Comparison of ENCODE assay signal across 8 mouse cellular contexts in the genomic region with DNA sequence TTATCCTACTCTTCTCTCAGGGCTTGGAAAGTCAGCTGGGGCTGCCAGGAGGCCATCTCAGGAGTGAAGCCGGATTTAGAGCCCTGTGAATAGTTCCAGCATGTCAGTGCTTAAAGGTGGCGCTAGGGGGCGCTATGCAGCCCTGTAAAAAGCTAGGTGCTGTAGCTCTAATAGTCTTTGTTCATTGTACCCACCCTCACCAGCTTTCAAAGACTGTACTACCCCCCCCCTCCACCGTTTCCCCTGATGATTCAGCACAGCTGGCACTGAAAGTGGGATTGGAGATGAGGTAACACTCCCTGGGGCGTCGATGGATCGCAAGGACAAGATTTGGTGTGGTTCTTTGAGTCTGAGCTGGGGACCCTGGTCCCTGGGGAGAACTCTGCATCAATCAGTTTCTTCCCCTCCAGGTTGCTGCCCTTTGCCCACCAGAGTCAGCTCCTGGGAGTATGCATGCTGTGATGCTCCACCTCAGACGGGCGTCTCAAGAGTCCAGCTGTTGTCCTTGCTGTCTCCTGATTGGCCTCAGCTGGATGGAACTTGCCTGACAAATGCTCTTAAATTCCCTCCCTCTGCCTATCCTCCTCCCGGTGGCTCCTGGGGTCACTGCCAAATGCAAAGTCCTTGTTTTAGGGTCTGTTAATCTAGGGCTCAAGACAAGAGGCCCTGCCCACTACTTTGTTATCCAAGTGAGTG. TPM values are rescaled to one million over a fixed set of nuclear protein-coding genes. Genes with fewer than 3 reads are reported as not detected.
DNase-seq lines count a peak whose midpoint lies in the region; ATAC-seq and TF ChIP-seq lines count a peak whose summit lies in the region.

No protein-coding gene starts in this region.

- peak; percentile 56 for DNase-seq in forebrain, embryonic 10.5 days (ENCODE audit: extremely low spot score, low spot score)
- DNase-seq in 3134 (ENCODE audit: extremely low read depth, insufficient read length, low spot score) (peak; percentile 57), ZHBTc4 (ENCODE audit: low read depth, low spot score) (peak; percentile 87)
- DNase-seq in midbrain, embryonic 10.5 days (ENCODE audit: low spot score), result peak; percentile 57
- DNase-seq in stomach, postnatal 0 days (ENCODE audit: low spot score), result peak; percentile 51

- peaks cover 26% of the 10 kb centered on the region for H3K4me1 ChIP-seq in forebrain, embryonic 10.5 days
- H3K4me1 ChIP-seq in forebrain, embryonic 12.5 days, result peaks cover 25% of the 10 kb centered on the region
- peaks cover 12% of the 10 kb centered on the region for H3K4me1 ChIP-seq in forebrain, embryonic 16.5 days (replicated peaks; ENCODE audit: control insufficient read depth, insufficient read depth, low read length)
- peaks cover 38% of the 10 kb centered on the region for H3K4me1 ChIP-seq in kidney, embryonic 15.5 days
- H3K4me1 ChIP-seq in midbrain, embryonic 10.5 days, result peaks cover 32% of the 10 kb centered on the region
- peaks cover 4% of the 10 kb centered on the region; the same call in 1 of the 2 replicates for H3K4me1 ChIP-seq in stomach, postnatal 0 days (replicated peaks; ENCODE audit: control insufficient read depth, insufficient read depth)

- H3K27ac ChIP-seq in forebrain, embryonic 10.5 days, result peak overlapping the region; percentile 45
- H3K27ac ChIP-seq in forebrain, embryonic 12.5 days, result no peak overlapping the region
- H3K27ac ChIP-seq in forebrain, embryonic 16.5 days (ENCODE audit: low read length), result no peak overlapping the region
- peak overlapping the region; percentile 57 for H3K27ac ChIP-seq in kidney, embryonic 15.5 days
- peak overlapping the region; percentile 10 for H3K27ac ChIP-seq in midbrain, embryonic 10.5 days (replicated peaks)
- H3K27ac ChIP-seq in stomach, postnatal 0 days (replicated peaks), result no peak overlapping the region

- ATAC-seq in forebrain, embryonic 12.5 days (ENCODE audit: low FRiP score), result no peak
- peak; percentile 41; the same call in 1 of the 2 replicates for ATAC-seq in forebrain, embryonic 16.5 days
- ATAC-seq in kidney, embryonic 15.5 days (replicated peaks; ENCODE audit: low FRiP score), result peak; percentile 44; the same call in 1 of the 2 replicates
- ATAC-seq in stomach, postnatal 0 days (ENCODE audit: low FRiP score, low TSS enrichment), result no peak; the same call in 1 of the 2 replicates

- TF ChIP-seq CTCF in stomach, postnatal 0 days (IDR thresholded peaks at IDR 0.05; ENCODE audit: low read depth), result peak; percentile 84

- no peaks in the 10 kb centered on the region for H3K27me3 ChIP-seq in forebrain, embryonic 10.5 days (ENCODE audit: poor library complexity, severe bottlenecking)
- H3K27me3 ChIP-seq in forebrain, embryonic 12.5 days, result no peaks in the 10 kb centered on the region; the same call in 1 of the 2 replicates
- H3K27me3 ChIP-seq in forebrain, embryonic 16.5 days (replicated peaks; ENCODE audit: control insufficient read depth, insufficient read depth, low read length), result no peaks in the 10 kb centered on the region
- no peaks in the 10 kb centered on the region for H3K27me3 ChIP-seq in kidney, embryonic 15.5 days
- peaks cover 6% of the 10 kb centered on the region; the same call in 1 of the 2 replicates for H3K27me3 ChIP-seq in midbrain, embryonic 10.5 days (ENCODE audit: low read depth, poor library complexity, severe bottlenecking)
- no peaks in the 10 kb centered on the region for H3K27me3 ChIP-seq in stomach, postnatal 0 days (ENCODE audit: control insufficient read depth, insufficient read depth, low read length)

- H3K4me3 ChIP-seq in forebrain, embryonic 10.5 days, result no peak overlapping the region
- H3K4me3 ChIP-seq in forebrain, embryonic 12.5 days (replicated peaks), result no peak overlapping the region
- H3K4me3 ChIP-seq in forebrain, embryonic 16.5 days (replicated peaks; ENCODE audit: low read length), result no peak overlapping the region
- H3K4me3 ChIP-seq in kidney, embryonic 15.5 days (replicated peaks), result no peak overlapping the region
- no peak overlapping the region for H3K4me3 ChIP-seq in midbrain, embryonic 10.5 days
- no peak overlapping the region for H3K4me3 ChIP-seq in stomach, postnatal 0 days (ENCODE audit: low read depth, low read length)

- no peak for TF ChIP-seq EP300 in stomach, postnatal 0 days (optimal IDR thresholded peaks at IDR 0.05)

- no peak overlapping the region for H3K4me2 ChIP-seq in forebrain, embryonic 12.5 days
- H3K4me2 ChIP-seq in forebrain, embryonic 16.5 days (ENCODE audit: low read length), result no peak overlapping the region
- H3K4me2 ChIP-seq in kidney, embryonic 15.5 days, result no peak overlapping the region
- no peak overlapping the region for H3K4me2 ChIP-seq in stomach, postnatal 0 days (replicated peaks; ENCODE audit: low read depth)

- no peaks in the 10 kb centered on the region for H3K36me3 ChIP-seq in forebrain, embryonic 10.5 days (replicated peaks)
- no peaks in the 10 kb centered on the region for H3K36me3 ChIP-seq in forebrain, embryonic 12.5 days (replicated peaks)
- no peaks in the 10 kb centered on the region for H3K36me3 ChIP-seq in forebrain, embryonic 16.5 days (ENCODE audit: control insufficient read depth, insufficient read depth)
- H3K36me3 ChIP-seq in kidney, embryonic 15.5 days, result no peaks in the 10 kb centered on the region
- H3K36me3 ChIP-seq in midbrain, embryonic 10.5 days, result no peaks in the 10 kb centered on the region
- no peaks in the 10 kb centered on the region for H3K36me3 ChIP-seq in stomach, postnatal 0 days (ENCODE audit: control insufficient read depth, insufficient read depth, low read length)

- H3K9ac ChIP-seq in forebrain, embryonic 12.5 days, result no peak overlapping the region
- no peak overlapping the region for H3K9ac ChIP-seq in forebrain, embryonic 16.5 days (replicated peaks; ENCODE audit: low read depth, low read length)
- no peak overlapping the region for H3K9ac ChIP-seq in kidney, embryonic 15.5 days
- H3K9ac ChIP-seq in stomach, postnatal 0 days (ENCODE audit: low read length), result no peak overlapping the region

- no peaks in the 10 kb centered on the region for H3K9me3 ChIP-seq in forebrain, embryonic 10.5 days
- H3K9me3 ChIP-seq in forebrain, embryonic 12.5 days, result no peaks in the 10 kb centered on the region
- H3K9me3 ChIP-seq in forebrain, embryonic 16.5 days (ENCODE audit: control insufficient read depth, low read length), result no peaks in the 10 kb centered on the region
- no peaks in the 10 kb centered on the region for H3K9me3 ChIP-seq in kidney, embryonic 15.5 days (replicated peaks)
- H3K9me3 ChIP-seq in midbrain, embryonic 10.5 days (replicated peaks), result no peaks in the 10 kb centered on the region
- no peaks in the 10 kb centered on the region for H3K9me3 ChIP-seq in stomach, postnatal 0 days (ENCODE audit: control insufficient read depth, low read length)

- WGBS in forebrain, embryonic 10.5 days, result 20% methylated on average over 10 of the region's 10 CpGs
- WGBS in forebrain, embryonic 12.5 days, result 19% methylated on average over 10 of the region's 10 CpGs
- WGBS in forebrain, embryonic 16.5 days, result 22% methylated on average over 10 of the region's 10 CpGs
- 14% methylated on average over 10 of the region's 10 CpGs for WGBS in kidney, embryonic 15.5 days
- 18% methylated on average over 10 of the region's 10 CpGs for WGBS in midbrain, embryonic 10.5 days
- 26% methylated on average over 10 of the region's 10 CpGs for WGBS in stomach, postnatal 0 days

RNA-seq across cellular contexts. Expression of a gene that starts 33.9 kb away (rescaled TPM):
- polyA plus RNA-seq in forebrain, embryonic 10.5 days (2016; fragmentation: Nextera tagmentation; extraction: Ambion mirVana), result 2.3 and 3.1 TPM in 2 replicates
- polyA plus RNA-seq in forebrain, embryonic 12.5 days (2016; fragmentation: Nextera tagmentation; extraction: Ambion mirVana), result 3.3 and 3.4 TPM in 2 replicates
- polyA plus RNA-seq in forebrain, embryonic 16.5 days (2015; fragmentation: Nextera tagmentation; extraction: Ambion mirVana), result 1.8 and 2.8 TPM in 2 replicates
- 6.2 and 7.7 TPM in 2 replicates for polyA plus RNA-seq in kidney, embryonic 15.5 days (2015; fragmentation: Nextera tagmentation; extraction: Ambion mirVana)
- polyA plus RNA-seq in midbrain, embryonic 10.5 days (2016; fragmentation: Nextera tagmentation; extraction: Ambion mirVana), result 2.3 and 3.1 TPM in 2 replicates
- polyA plus RNA-seq in stomach, postnatal 0 days (2015; fragmentation: Nextera tagmentation; extraction: Ambion mirVana), result 1.7 TPM in 2 replicates

RNA-seq across cellular contexts. Expression of a gene that starts 48.9 kb away (rescaled TPM):
- polyA plus RNA-seq in forebrain, embryonic 10.5 days (2016; fragmentation: Nextera tagmentation; extraction: Ambion mirVana), result 6.3 and 7.2 TPM in 2 replicates
- polyA plus RNA-seq in forebrain, embryonic 12.5 days (2016; fragmentation: Nextera tagmentation; extraction: Ambion mirVana), result 4.3 and 4.6 TPM in 2 replicates
- 5.0 and 7.5 TPM in 2 replicates for polyA plus RNA-seq in forebrain, embryonic 16.5 days (2015; fragmentation: Nextera tagmentation; extraction: Ambion mirVana)
- polyA plus RNA-seq in kidney, embryonic 15.5 days (2015; fragmentation: Nextera tagmentation; extraction: Ambion mirVana), result 30.4 and 39.7 TPM in 2 replicates
- 9.0 and 10.0 TPM in 2 replicates for polyA plus RNA-seq in midbrain, embryonic 10.5 days (2016; fragmentation: Nextera tagmentation; extraction: Ambion mirVana)
- polyA plus RNA-seq in stomach, postnatal 0 days (2015; fragmentation: Nextera tagmentation; extraction: Ambion mirVana), result 109 and 114 TPM in 2 replicates

Comparison
In these comparisons a context has a peak if more than half of its experiments do, and no peak if none do; other contexts are left out.
1. H3K27ac ChIP-seq: peak in forebrain, embryonic 10.5 days (single experiment), kidney, embryonic 15.5 days (single experiment) and midbrain, embryonic 10.5 days (single experiment); none in forebrain, embryonic 12.5 days (single experiment), forebrain, embryonic 16.5 days (single experiment) and stomach, postnatal 0 days (single experiment).
2. ATAC-seq: peak in forebrain, embryonic 16.5 days (single experiment) and kidney, embryonic 15.5 days (single experiment); none in forebrain, embryonic 12.5 days (single experiment) and stomach, postnatal 0 days (single experiment).
3. Peak in every context shown above with its lines, with median percentiles within 50 percentile points of each other: DNase-seq.